Mouse (Mus musculus) heart, postnatal 25 days (tissue): ENCODE data around the gene Med20. TPM values are rescaled to one million over a fixed set of nuclear protein-coding genes. Genes with fewer than 3 reads are reported as not detected.

Source experiments
- DNase-seq: peaks from one replicate; pipeline ENCODE4 v3.0.0; 2022; ENCODE audit warnings: low spot score
- intact Hi-C: fragments of 180-260 bp; cut with DNase I; formaldehyde crosslinking; loops from one replicate; pipeline ENCODE4 v1.15.1; 2025
- total RNA-seq, 2 experiments: library from RNA; stranded (reverse); gene quantifications; 2 replicates each; pipeline ENCODE4 v1.2.3; 2021

Gene Med20
- 10 to 100 TPM; 18.3 to 20.1 TPM for total RNA-seq

GRCm38 (mm10) chr17:47610849-47611660, at the start of gene Med20, which contains the start of the genes Bysl and Gm20517:
Med20 (plus strand) TSS chr17:47611582.
Bysl (minus strand) TSS chr17:47611492.
Gm20517 (plus strand) TSS chr17:47611589.
- peak; percentile 89 for DNase-seq

GRCm38 (mm10) chr17:47562875-47563274, 48.5 kb upstream of the Med20 start:
- intact Hi-C loops: no loop called here

More at GRCm38 (mm10) chr17:47610849-47611660, at the start of gene Med20, which contains the start of the genes Bysl and Gm20517:
- intact Hi-C loops: loop anchor here (5.0 to 10.0 kb wide), 2 partner anchors 66 to 246 kb away; partner anchors contain the start of gene Mrps10

GRCm38 (mm10) chr17:47564612-47565011, 46.8 kb upstream of the Med20 start:
- intact Hi-C loops: no loop called here

More at GRCm38 (mm10) chr17:47562875-47563274, 48.5 kb upstream of the Med20 start:
- DNase-seq: no peak

GRCm38 (mm10) chr17:47566133-47566532, 45.2 kb upstream of the Med20 start:
- intact Hi-C loops: no loop called here

More at GRCm38 (mm10) chr17:47564612-47565011, 46.8 kb upstream of the Med20 start:
- no peak for DNase-seq

GRCm38 (mm10) chr17:47567271-47567670, 44.1 kb upstream of the Med20 start:
- peak; percentile 16 for DNase-seq
- intact Hi-C loops: no loop called here

More at GRCm38 (mm10) chr17:47566133-47566532, 45.2 kb upstream of the Med20 start:
- no peak for DNase-seq

GRCm38 (mm10) chr17:47568389-47568788, 43.0 kb upstream of the Med20 start:
- intact Hi-C loops: no loop called here

GRCm38 (mm10) chr17:47568951-47569527, 42.3 kb upstream of the Med20 start:
- DNase-seq: no peak
- intact Hi-C loops: no loop called here

More at GRCm38 (mm10) chr17:47568389-47568788, 43.0 kb upstream of the Med20 start:
- DNase-seq: no peak

- intact Hi-C loops: no loop called here
- DNase-seq: no peak
Measured at GRCm38 (mm10) chr17:47571621-47572020, 39.8 kb upstream of the Med20 start.

GRCm38 (mm10) chr17:47572436-47572835, 38.9 kb upstream of the Med20 start:
- intact Hi-C loops: no loop called here
- DNase-seq: no peak

GRCm38 (mm10) chr17:47574028-47574427, 37.4 kb upstream of the Med20 start:
- intact Hi-C loops: no loop called here

GRCm38 (mm10) chr17:47574830-47575229, 36.6 kb upstream of the Med20 start:
- DNase-seq: no peak
- intact Hi-C loops: no loop called here

More at GRCm38 (mm10) chr17:47574028-47574427, 37.4 kb upstream of the Med20 start:
- no peak for DNase-seq

- no peak for DNase-seq
- intact Hi-C loops: no loop called here
Measured at GRCm38 (mm10) chr17:47578655-47579054, 32.7 kb upstream of the Med20 start.

- intact Hi-C loops: no loop called here
- DNase-seq: no peak
Measured at GRCm38 (mm10) chr17:47580962-47581361, 30.4 kb upstream of the Med20 start.

- no peak for DNase-seq
- intact Hi-C loops: no loop called here
Measured at GRCm38 (mm10) chr17:47588517-47588916, 22.9 kb upstream of the Med20 start.

- intact Hi-C loops: no loop called here
- DNase-seq: no peak
Measured at GRCm38 (mm10) chr17:47591073-47591472, 20.3 kb upstream of the Med20 start.

GRCm38 (mm10) chr17:47593215-47593853, 18.0 kb upstream of the Med20 start:
- peak; percentile 88 for DNase-seq
- intact Hi-C loops: no loop called here

- intact Hi-C loops: loop anchor here (2.0 kb wide), 1 partner anchor 81 kb away; no protein-coding TSS in a partner anchor
- DNase-seq: no peak
Measured at GRCm38 (mm10) chr17:47593854-47594182, 17.6 kb upstream of the Med20 start.

- DNase-seq: peak; percentile 39
- intact Hi-C loops: loop anchor here (2.0 kb wide), 1 partner anchor 82 kb away; no protein-coding TSS in a partner anchor
Measured at GRCm38 (mm10) chr17:47594183-47594968, 17.0 kb upstream of the Med20 start.

GRCm38 (mm10) chr17:47594969-47595247, 16.5 kb upstream of the Med20 start:
- no peak for DNase-seq
- intact Hi-C loops: loop anchor here (2.0 kb wide), 1 partner anchor 82 kb away; no protein-coding TSS in a partner anchor
